Mouse (Mus musculus) cortical plate, adult 2 months (tissue): ENCODE data around the gene Ppme1.

Source experiments
- CTCF ChIP-seq: fragments of 200-500 bp; IDR thresholded peaks from 2 replicates; pipeline ENCODE4 v1.5.1; 2011; ENCODE audit warnings: mild to moderate bottlenecking, control low read depth, low read length; ENCODE audit not compliant: insufficient read depth; ENCODE audit errors: extremely low read depth
- POLR2A ChIP-seq: fragments of 200-500 bp; IDR thresholded peaks from 2 replicates; pipeline ENCODE4 v1.6.1; 2011; ENCODE audit warnings: mild to moderate bottlenecking, low read length, control low read depth; ENCODE audit not compliant: insufficient read depth; ENCODE audit errors: extremely low read depth

GRCm38 (mm10) chr7:100281596-100281995 is 90.5 kb downstream of the Ppme1 start:
- no peak for TF ChIP-seq POLR2A
- TF ChIP-seq CTCF: no peak
